Mouse (Mus musculus): Measurements from ENCODE around the gene Pdzk1. TPM values are rescaled to one million over a fixed set of nuclear protein-coding genes. Genes with fewer than 3 reads are reported as not detected.

The Pdzk1 gene
- polyA plus RNA-seq, 1 experiment from 2014 or later: not detected

- H3K36me3 ChIP-seq: no peaks in the 10 kb centered on the region
- H3K27ac ChIP-seq: no peak overlapping the region
- H3K9me3 ChIP-seq (replicated peaks): no peaks in the 10 kb centered on the region
- no peaks in the 10 kb centered on the region for H3K4me1 ChIP-seq (replicated peaks)
- 28% methylated on average over 2 of the region's 2 CpGs for WGBS
- no peak for ATAC-seq (replicated peaks; ENCODE audit: insufficient number of reproducible peaks, insufficient read depth, low FRiP score, low read depth)
- no peak overlapping the region for H3K4me2 ChIP-seq
- no peaks in the 10 kb centered on the region for H3K27me3 ChIP-seq
- no peak overlapping the region for H3K9ac ChIP-seq
- no peak overlapping the region for H3K4me3 ChIP-seq
These were observed 7.3 kb downstream of the Pdzk1 start for GRCm38 (mm10) chr3:96836414-96836813.

DNA sequence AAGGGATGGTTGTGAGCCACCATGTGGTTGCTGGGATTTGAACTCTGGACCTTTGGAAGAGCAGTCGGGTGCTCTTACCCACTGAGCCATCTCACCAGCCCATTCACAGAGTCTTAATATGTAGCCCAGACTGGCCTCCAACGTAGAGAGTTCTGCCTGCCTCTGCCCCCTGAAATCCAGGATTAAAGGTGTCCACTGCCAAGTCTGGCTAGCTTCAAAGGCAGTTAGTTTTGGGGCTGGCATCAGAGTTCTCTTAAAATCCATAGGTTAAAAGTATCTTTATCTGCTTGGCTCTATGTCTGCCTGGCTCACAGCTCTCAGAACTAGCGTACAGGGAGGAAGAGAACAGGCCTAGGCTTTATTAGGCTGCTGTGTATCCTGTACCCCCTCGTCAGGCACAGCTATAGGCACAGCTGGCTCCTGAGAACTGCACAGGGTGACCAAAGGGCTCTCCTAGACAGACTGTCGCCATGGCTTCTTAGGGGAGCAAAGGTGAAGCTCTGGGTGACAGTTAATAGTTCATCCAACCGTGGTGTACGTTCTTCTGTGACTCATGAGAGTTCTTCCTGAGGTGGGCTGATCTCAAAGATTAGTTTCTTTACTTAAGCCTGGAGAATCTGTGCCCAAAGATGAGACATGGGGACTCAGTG is 10.0 kb downstream of the Pdzk1 start:
- H3K4me2 ChIP-seq: no peak overlapping the region
- H3K27me3 ChIP-seq: no peaks in the 10 kb centered on the region
- no peaks in the 10 kb centered on the region for H3K9me3 ChIP-seq (replicated peaks)
- no peak for ATAC-seq (replicated peaks; ENCODE audit: insufficient number of reproducible peaks, insufficient read depth, low FRiP score, low read depth)
- no peak overlapping the region for H3K4me3 ChIP-seq
- H3K4me1 ChIP-seq (replicated peaks): no peaks in the 10 kb centered on the region
- no peaks in the 10 kb centered on the region for H3K36me3 ChIP-seq
- no peak overlapping the region for H3K9ac ChIP-seq
- H3K27ac ChIP-seq: no peak overlapping the region
- 78% methylated on average over 7 of the region's 7 CpGs for WGBS

- H3K4me2 ChIP-seq: no peak overlapping the region
- no peaks in the 10 kb centered on the region for H3K36me3 ChIP-seq
- H3K4me1 ChIP-seq (replicated peaks): no peaks in the 10 kb centered on the region
- no peak overlapping the region for H3K27ac ChIP-seq
- H3K27me3 ChIP-seq: no peaks in the 10 kb centered on the region
- ATAC-seq (replicated peaks; ENCODE audit: insufficient number of reproducible peaks, insufficient read depth, low FRiP score, low read depth): no peak
- H3K9me3 ChIP-seq (replicated peaks): no peaks in the 10 kb centered on the region
- 94% methylated on average over 6 of the region's 6 CpGs for WGBS
- no peak overlapping the region for H3K9ac ChIP-seq
- no peak overlapping the region for H3K4me3 ChIP-seq
These were observed 16.1 kb downstream of the Pdzk1 start for GRCm38 (mm10) chr3:96845191-96845590.

DNA sequence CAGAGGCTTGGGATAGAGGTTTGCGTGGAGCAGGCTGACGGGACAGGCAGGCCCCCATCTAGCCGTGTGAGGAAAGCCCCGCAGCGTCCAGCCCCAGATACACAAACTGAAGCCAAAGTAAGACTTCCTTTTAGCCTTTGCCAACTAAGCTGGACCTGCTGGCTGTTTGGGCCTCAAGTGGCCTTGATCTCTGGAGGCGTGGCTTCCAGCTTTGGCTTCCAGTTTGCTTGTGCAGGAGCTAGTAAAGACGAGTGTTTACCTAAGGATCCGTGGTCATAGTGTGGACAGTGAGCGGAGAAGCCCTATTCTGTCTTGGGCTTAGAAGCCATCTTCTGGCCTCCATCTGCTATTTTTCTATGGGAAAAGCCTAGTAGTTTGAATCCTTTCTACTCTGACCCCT is 16.7 kb downstream of the Pdzk1 start:
- 76% methylated on average over 9 of the region's 9 CpGs for WGBS
- H3K36me3 ChIP-seq: no peaks in the 10 kb centered on the region
- ATAC-seq (replicated peaks; ENCODE audit: insufficient number of reproducible peaks, insufficient read depth, low FRiP score, low read depth): no peak
- no peak overlapping the region for H3K27ac ChIP-seq
- H3K27me3 ChIP-seq: no peaks in the 10 kb centered on the region
- no peak overlapping the region for H3K4me2 ChIP-seq
- H3K4me1 ChIP-seq (replicated peaks): no peaks in the 10 kb centered on the region
- no peak overlapping the region for H3K9ac ChIP-seq
- H3K9me3 ChIP-seq (replicated peaks): no peaks in the 10 kb centered on the region
- no peak overlapping the region for H3K4me3 ChIP-seq

GRCm38 (mm10) chr3:96846985-96847384 is 17.9 kb downstream of the Pdzk1 start:
- 76% methylated on average over 12 of the region's 12 CpGs for whole genome bisulfite sequencing
- Histone ChIP-seq H3K4me2 (no peak overlapping the region), H3K36me3 (no peaks in the 10 kb centered on the region), H3K9me3 (replicated peaks) (no peaks in the 10 kb centered on the region), H3K4me1 (replicated peaks) (no peaks in the 10 kb centered on the region), H3K9ac (no peak overlapping the region), H3K4me3 (no peak overlapping the region), H3K27me3 (no peaks in the 10 kb centered on the region), H3K27ac (no peak overlapping the region)
- ATAC-seq (replicated peaks; ENCODE audit: insufficient number of reproducible peaks, insufficient read depth, low FRiP score, low read depth): no peak

DNA sequence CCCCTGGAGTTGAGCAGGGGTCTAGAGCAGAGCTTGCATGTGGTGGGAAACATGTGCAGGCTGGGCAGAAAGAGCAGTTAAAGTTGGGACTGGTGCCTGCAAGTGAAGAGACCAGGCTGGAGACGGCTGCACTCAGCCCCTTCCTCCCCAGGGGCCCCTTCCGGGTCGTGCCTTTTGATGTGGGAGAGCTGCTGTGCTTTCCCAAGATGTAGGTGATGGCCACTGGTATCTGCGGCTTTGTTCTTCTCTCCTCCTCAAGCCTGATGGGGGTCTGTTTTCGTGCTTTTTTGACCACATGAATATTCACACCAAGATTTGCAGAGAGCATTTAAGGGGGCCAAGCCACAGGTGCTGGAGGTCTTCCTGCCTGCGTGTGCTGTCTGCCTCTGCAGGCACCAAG is 18.6 kb downstream of the Pdzk1 start:
- no peak for ATAC-seq (replicated peaks; ENCODE audit: insufficient number of reproducible peaks, insufficient read depth, low FRiP score, low read depth)
- no peak overlapping the region for H3K4me2 ChIP-seq
- H3K27me3 ChIP-seq: no peaks in the 10 kb centered on the region
- 18% methylated on average over 6 of the region's 6 CpGs for WGBS
- no peak overlapping the region for H3K4me3 ChIP-seq
- H3K4me1 ChIP-seq (replicated peaks): peaks cover 3% of the 10 kb centered on the region
- H3K9me3 ChIP-seq (replicated peaks): no peaks in the 10 kb centered on the region
- no peaks in the 10 kb centered on the region for H3K36me3 ChIP-seq
- H3K27ac ChIP-seq: no peak overlapping the region
- H3K9ac ChIP-seq: no peak overlapping the region

GRCm38 (mm10) chr3:96848470-96848869 is 19.4 kb downstream of the Pdzk1 start:
- no peak overlapping the region; the same call in 1 of the 2 replicates for H3K27ac ChIP-seq
- H3K4me2 ChIP-seq: no peak overlapping the region
- H3K4me1 ChIP-seq (replicated peaks): peaks cover 7% of the 10 kb centered on the region
- no peak for ATAC-seq (replicated peaks; ENCODE audit: insufficient number of reproducible peaks, insufficient read depth, low FRiP score, low read depth)
- H3K27me3 ChIP-seq: no peaks in the 10 kb centered on the region
- no peak overlapping the region for H3K4me3 ChIP-seq
- WGBS: 83% methylated on average over 7 of the region's 8 CpGs
- no peak overlapping the region for H3K9ac ChIP-seq
- no peaks in the 10 kb centered on the region for H3K9me3 ChIP-seq (replicated peaks)
- H3K36me3 ChIP-seq: no peaks in the 10 kb centered on the region

DNA sequence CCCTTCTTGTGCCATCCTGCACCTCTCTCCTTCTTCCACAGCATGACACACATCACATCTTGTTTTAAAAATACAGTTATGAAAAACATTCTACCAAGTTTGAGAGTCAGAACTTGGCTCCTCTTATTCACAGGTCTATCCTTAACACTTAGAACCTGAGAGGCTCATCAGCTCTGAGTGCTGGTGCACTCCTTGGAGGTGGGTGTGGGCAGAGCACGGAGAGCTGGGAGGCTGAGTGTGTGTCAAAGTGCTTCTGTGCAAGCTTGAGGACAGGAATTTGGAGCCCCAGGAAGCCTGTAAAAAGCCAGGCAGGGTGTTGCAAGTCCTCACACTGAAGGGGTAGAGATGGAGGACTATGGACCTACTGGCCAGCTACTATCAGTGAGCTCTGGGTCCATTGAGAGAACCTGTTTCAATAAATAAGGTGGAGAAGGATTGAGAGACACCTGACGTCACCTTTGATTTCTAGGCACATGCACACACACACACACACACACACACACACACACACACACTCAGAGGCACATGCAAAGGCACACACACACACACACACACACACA is 20.2 kb downstream of the Pdzk1 start:
- Histone ChIP-seq H3K27me3 (no peaks in the 10 kb centered on the region), H3K27ac (no peak overlapping the region), H3K36me3 (no peaks in the 10 kb centered on the region), H3K4me1 (replicated peaks) (peaks cover 7% of the 10 kb centered on the region), H3K9ac (no peak overlapping the region), H3K4me2 (no peak overlapping the region), H3K9me3 (replicated peaks) (no peaks in the 10 kb centered on the region), H3K4me3 (no peak overlapping the region)
- 73% methylated on average over 2 of the region's 2 CpGs for WGBS
- no peak for ATAC-seq (replicated peaks; ENCODE audit: insufficient number of reproducible peaks, insufficient read depth, low FRiP score, low read depth)

- no peaks in the 10 kb centered on the region for H3K9me3 ChIP-seq (replicated peaks)
- no peaks in the 10 kb centered on the region for H3K27me3 ChIP-seq
- 34% methylated on average over 6 of the region's 6 CpGs for WGBS
- no peak overlapping the region for H3K9ac ChIP-seq
- H3K36me3 ChIP-seq: no peaks in the 10 kb centered on the region
- ATAC-seq (replicated peaks; ENCODE audit: insufficient number of reproducible peaks, insufficient read depth, low FRiP score, low read depth): no peak
- H3K4me3 ChIP-seq: no peak overlapping the region
- no peak overlapping the region for H3K27ac ChIP-seq
- no peak overlapping the region for H3K4me2 ChIP-seq
- peaks cover 7% of the 10 kb centered on the region for H3K4me1 ChIP-seq (replicated peaks)
These were observed 23.5 kb downstream of the Pdzk1 start for GRCm38 (mm10) chr3:96852561-96852960.

- H3K9ac ChIP-seq: no peak overlapping the region
- no peak overlapping the region for H3K4me3 ChIP-seq
- peaks cover 7% of the 10 kb centered on the region for H3K4me1 ChIP-seq (replicated peaks)
- no peak overlapping the region for H3K4me2 ChIP-seq
- no peaks in the 10 kb centered on the region for H3K9me3 ChIP-seq (replicated peaks)
- H3K36me3 ChIP-seq: no peaks in the 10 kb centered on the region
- H3K27ac ChIP-seq: no peak overlapping the region
- H3K27me3 ChIP-seq: no peaks in the 10 kb centered on the region
- 71% methylated on average over 4 of the region's 4 CpGs for WGBS
- ATAC-seq (replicated peaks; ENCODE audit: insufficient number of reproducible peaks, insufficient read depth, low FRiP score, low read depth): no peak
These were observed 25.3 kb downstream of the Pdzk1 start for GRCm38 (mm10) chr3:96854376-96854775.

GRCm38 (mm10) chr3:96855833-96856232 is 26.7 kb downstream of the Pdzk1 start:
- WGBS: 77% methylated on average over 3 of the region's 3 CpGs
- Histone ChIP-seq H3K9ac (no peak overlapping the region), H3K4me2 (no peak overlapping the region), H3K4me3 (no peak overlapping the region), H3K27ac (no peak overlapping the region), H3K27me3 (no peaks in the 10 kb centered on the region), H3K4me1 (replicated peaks) (peaks cover 7% of the 10 kb centered on the region), H3K9me3 (replicated peaks) (no peaks in the 10 kb centered on the region), H3K36me3 (no peaks in the 10 kb centered on the region)
- ATAC-seq (replicated peaks; ENCODE audit: insufficient number of reproducible peaks, insufficient read depth, low FRiP score, low read depth): no peak

GRCm38 (mm10) chr3:96860498-96860897 is 31.4 kb downstream of the Pdzk1 start:
- 90% methylated on average over 5 of the region's 5 CpGs for WGBS
- no peaks in the 10 kb centered on the region for H3K36me3 ChIP-seq
- H3K4me2 ChIP-seq: no peak overlapping the region
- no peak overlapping the region for H3K9ac ChIP-seq
- no peaks in the 10 kb centered on the region for H3K4me1 ChIP-seq (replicated peaks)
- H3K9me3 ChIP-seq (replicated peaks): no peaks in the 10 kb centered on the region
- no peaks in the 10 kb centered on the region for H3K27me3 ChIP-seq
- ATAC-seq (replicated peaks; ENCODE audit: insufficient number of reproducible peaks, insufficient read depth, low FRiP score, low read depth): no peak
- no peak overlapping the region for H3K27ac ChIP-seq
- H3K4me3 ChIP-seq: no peak overlapping the region

Data from heart, embryonic 15.5 days (tissue).